Mouse (Mus musculus) intestine, embryonic 16.5 days (tissue): Measurements from ENCODE around the gene Slc25a40. TPM values are rescaled to one million over a fixed set of nuclear protein-coding genes. Genes with fewer than 3 reads are reported as not detected.

Source experiments
- ATAC-seq: fragments of 200-750 bp; cut with Nextera tagmentation; 2 replicates; pipeline ENCODE4 v1.8.0; 2017; ENCODE audit warnings: moderate TSS enrichment, moderate library complexity
- H3K27ac ChIP-seq: fragments of 300-500 bp; sonication (generic); 2 replicates; pipeline ENCODE4 v1.5.1; 2014; ENCODE audit warnings: mild to moderate bottlenecking, low read length
- H3K27me3 ChIP-seq: fragments of 300-500 bp; sonication (generic); replicated peaks from 2 replicates; pipeline ENCODE4 v1.6.1; 2014; ENCODE audit warnings: low read length, control low read depth, mixed read lengths; ENCODE audit not compliant: control insufficient read depth, insufficient read depth
- H3K36me3 ChIP-seq: fragments of 300-500 bp; sonication (generic); 2 replicates; pipeline ENCODE4 v1.6.1; 2014; ENCODE audit warnings: low read length, control low read depth; ENCODE audit not compliant: control insufficient read depth, insufficient read depth
- H3K4me1 ChIP-seq: fragments of 300-500 bp; sonication (generic); 2 replicates; pipeline ENCODE4 v1.6.1; 2014; ENCODE audit warnings: low read length, control low read depth, mixed read lengths; ENCODE audit not compliant: control insufficient read depth, insufficient read depth
- H3K4me2 ChIP-seq: fragments of 300-500 bp; sonication (generic); 2 replicates; pipeline ENCODE4 v1.6.1; 2014; ENCODE audit warnings: low read depth, low read length, control low read depth
- H3K4me3 ChIP-seq: fragments of 300-500 bp; sonication (generic); 2 replicates; pipeline ENCODE4 v1.5.1; 2014; ENCODE audit warnings: mild to moderate bottlenecking, low read length
- H3K9ac ChIP-seq: fragments of 300-500 bp; sonication (generic); 2 replicates; pipeline ENCODE4 v1.6.1; 2014; ENCODE audit warnings: low read depth, low read length
- H3K9me3 ChIP-seq: fragments of 300-500 bp; sonication (generic); 2 replicates; pipeline ENCODE4 v1.6.1; 2016; ENCODE audit warnings: low read length, control low read depth; ENCODE audit not compliant: control insufficient read depth
- WGBS: fragments of 180-500 bp; shearing (Covaris S2); extraction: QIAGEN DNeasy Blood & Tissue Kit; methylation state at CpG from one replicate; pipeline ENCODE4 v1.1.7; 2014; 5-methylcytosine and 5-hydroxymethylcytosine counted together
- polyA plus RNA-seq: library from polyadenylated mRNA; unstranded; fragments of >200 nt; fragmentation: Nextera tagmentation; extraction: Ambion mirVana; gene quantifications from 2 replicates; pipeline ENCODE4 v1.2.1, GENCODE M21; 2015

The Slc25a40 gene
- polyA plus RNA-seq: 8.2 and 8.4 TPM in 2 replicates

DNA sequence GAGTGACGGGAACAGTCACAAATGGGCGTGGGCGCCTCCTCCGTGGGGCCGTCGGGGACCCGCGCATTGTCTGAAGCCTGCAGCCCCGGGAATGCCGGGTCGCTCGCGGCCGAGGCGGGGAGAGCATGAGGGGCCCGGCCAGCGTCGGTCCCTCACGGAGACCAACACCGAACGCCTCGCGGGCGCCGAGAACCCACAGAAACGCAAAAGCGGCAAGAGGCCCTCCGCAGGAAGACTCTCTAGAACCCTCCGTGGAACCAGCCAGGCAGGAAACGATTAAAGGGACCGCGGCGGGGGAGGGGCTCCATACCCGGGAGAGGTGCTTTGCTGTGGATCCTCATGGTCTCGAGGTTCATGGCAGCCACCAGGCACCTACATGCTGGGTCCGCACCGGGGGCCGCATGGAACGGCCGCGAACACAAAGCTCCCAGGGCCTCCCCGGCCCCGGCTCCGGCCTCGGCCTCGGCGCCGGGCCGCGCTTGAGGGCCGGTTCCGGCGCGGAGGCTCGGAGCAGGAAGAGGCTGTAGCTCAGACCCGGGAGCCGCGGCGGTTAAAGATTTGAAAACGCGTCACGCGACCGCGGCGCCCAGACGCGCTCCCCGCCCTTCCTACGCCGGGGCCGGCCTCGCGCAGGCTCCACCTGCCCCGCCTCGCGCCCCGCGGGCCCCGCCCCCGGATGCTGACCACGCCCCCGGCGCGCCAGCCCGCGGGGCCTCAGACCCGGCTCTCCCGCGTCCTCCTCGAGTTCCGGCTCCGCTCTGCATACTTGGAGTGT lies at the start of gene Slc25a40, which contains the start of gene Dbf4:
Gene Slc25a40 (plus strand): TSS at position 694 of the 775 bp plus-strand sequence.
Gene Dbf4 (minus strand): TSS at position 560 of the 775 bp plus-strand sequence.
- no peaks in the 10 kb centered on the region for H3K36me3 ChIP-seq
- H3K4me2 ChIP-seq: peak within 1 kb of the TSS; percentile 73
- peaks cover 6% of the 10 kb centered on the region for H3K4me1 ChIP-seq
- no peaks in the 10 kb centered on the region for H3K27me3 ChIP-seq
- H3K4me3 ChIP-seq: peak within 1 kb of the TSS; percentile 91
- WGBS: under 1% methylated on average over 92 of the region's 93 CpGs
- H3K27ac ChIP-seq: peak within 1 kb of the TSS; percentile 91
- peak; percentile 98 for ATAC-seq
- peak within 1 kb of the TSS; percentile 91 for H3K9ac ChIP-seq
- H3K9me3 ChIP-seq: no peaks in the 10 kb centered on the region

DNA sequence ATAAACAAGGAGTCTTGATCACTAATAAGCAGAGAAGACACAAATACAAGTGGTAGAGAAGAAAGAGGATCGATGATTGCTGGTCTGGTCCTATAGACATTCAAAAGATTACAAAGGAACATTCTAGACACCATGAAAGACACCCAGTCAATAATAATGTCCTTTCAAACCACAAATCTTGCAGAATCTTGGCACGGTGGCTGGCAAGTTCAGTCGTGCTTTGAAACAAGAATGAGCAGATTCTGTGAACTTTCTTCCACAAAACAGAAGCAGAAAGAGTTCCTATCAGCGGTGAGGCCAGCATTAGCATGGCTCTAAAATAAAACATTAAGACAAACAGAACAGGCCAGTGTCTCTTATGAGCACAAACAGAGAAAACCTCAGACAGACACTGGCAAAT lies 49.2 kb upstream of the Slc25a40 start:
- Histone ChIP-seq H3K27ac (no peak overlapping the region), H3K4me1 (no peaks in the 10 kb centered on the region), H3K9me3 (no peaks in the 10 kb centered on the region), H3K27me3 (peaks cover 4% of the 10 kb centered on the region; the same call in 1 of the 2 replicates), H3K36me3 (no peaks in the 10 kb centered on the region), H3K4me3 (no peak overlapping the region), H3K4me2 (no peak overlapping the region), H3K9ac (no peak overlapping the region)
- 79% methylated on average over 4 of the region's 4 CpGs for WGBS
- no peak for ATAC-seq

DNA sequence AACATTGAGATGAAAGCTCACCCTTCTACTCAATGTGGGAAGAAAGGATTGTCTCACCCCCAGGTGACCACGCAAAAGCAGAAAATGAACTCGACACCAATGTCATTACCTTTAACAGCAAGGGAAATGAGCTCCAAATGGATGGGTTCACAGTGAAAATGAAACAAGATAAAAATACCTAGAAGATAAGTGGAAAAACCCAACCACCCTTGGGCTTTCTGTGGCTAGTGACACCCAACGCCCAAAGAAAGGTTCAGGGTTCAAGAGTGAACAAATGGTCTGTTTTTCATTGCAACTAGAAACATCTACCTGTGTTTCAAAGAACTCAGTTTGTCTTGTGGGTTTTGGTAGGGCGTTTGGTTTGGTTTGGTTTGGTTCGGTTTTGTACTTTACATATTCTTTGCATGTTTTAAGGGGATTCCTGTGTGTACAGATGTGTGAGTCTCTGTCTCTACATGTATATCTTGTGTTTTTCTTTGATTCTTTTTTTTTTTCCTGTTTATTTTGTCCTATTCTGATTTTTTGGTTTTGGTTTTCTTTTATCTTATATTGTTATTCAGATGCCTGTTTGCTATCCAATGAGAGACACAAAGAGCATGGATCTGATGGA lies 48.2 kb upstream of the Slc25a40 start:
- no peaks in the 10 kb centered on the region for H3K36me3 ChIP-seq
- no peak for ATAC-seq
- no peaks in the 10 kb centered on the region for H3K9me3 ChIP-seq
- H3K27me3 ChIP-seq: no peaks in the 10 kb centered on the region
- H3K4me1 ChIP-seq: no peaks in the 10 kb centered on the region
- no peak overlapping the region for H3K9ac ChIP-seq
- WGBS: 80% methylated on average over 5 of the region's 5 CpGs
- no peak overlapping the region for H3K27ac ChIP-seq
- H3K4me3 ChIP-seq: no peak overlapping the region
- no peak overlapping the region for H3K4me2 ChIP-seq

DNA sequence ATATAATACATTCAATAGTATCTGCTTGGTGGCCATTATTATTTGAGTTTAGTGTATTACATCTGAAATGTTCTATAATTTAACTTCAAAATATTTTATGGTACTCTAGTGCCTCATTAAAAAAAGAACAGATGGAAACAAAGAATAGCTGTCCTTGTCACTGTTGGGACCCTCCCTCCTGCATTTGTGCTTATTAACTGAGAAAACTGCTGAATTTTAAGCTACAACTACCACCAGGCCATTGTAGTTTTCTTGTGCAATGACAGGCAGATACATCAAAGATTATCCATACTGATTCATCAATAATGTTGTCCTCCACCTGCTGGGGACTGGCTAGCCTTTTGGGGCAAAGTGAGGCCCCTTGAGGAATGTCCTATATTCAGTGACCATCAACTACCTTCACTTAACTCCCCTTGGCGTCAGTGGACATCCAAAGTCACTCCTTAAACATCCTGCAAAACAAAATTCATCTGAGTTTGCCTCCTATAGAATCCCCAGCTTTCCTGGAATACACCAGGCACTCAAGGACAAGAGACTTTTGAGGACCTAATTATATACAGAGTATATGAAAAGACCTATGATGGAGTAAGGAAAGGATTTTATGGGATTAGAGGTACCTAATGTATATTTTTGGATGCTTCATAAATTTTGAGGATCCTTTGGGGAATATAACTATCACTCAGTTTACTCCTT lies 28.6 kb upstream of the Slc25a40 start:
- Histone ChIP-seq H3K9me3 (no peaks in the 10 kb centered on the region), H3K4me1 (no peaks in the 10 kb centered on the region), H3K36me3 (peaks cover 7% of the 10 kb centered on the region), H3K4me3 (no peak overlapping the region), H3K4me2 (no peak overlapping the region), H3K9ac (no peak overlapping the region), H3K27me3 (no peaks in the 10 kb centered on the region), H3K27ac (no peak overlapping the region)
- no peak for ATAC-seq
- 69% methylated on average over 1 of the region's 1 CpGs for WGBS

DNA sequence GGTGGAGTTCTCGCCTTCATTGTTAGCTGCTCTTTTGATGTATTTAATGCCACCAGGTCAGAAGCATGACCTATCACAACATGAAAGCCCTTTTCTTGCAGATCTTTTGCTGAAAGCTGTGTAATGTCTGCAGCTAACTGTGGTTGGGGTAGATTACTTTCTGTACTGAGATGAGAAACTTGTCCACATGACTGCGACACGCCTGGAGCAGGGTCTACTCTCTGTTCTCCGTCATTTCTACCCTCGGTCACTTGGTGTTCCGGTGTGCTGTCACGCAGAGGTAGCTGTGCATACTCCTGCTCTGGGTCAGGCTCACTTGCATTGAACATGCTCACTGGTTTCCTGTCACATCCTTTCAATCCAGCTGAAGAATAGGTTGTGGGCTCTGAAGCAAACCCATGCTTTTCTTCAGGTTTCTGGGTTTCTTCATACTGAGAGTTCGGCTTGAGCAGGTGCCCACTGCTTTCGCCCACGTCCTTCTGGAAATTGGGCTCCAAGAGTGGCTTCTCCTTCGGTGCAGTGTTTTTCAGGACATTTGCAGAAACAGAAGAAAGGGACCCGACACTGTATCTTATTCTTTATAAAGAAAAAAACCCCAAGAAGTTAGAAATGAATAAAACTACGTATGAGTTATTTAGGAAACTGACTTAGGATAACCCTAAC lies 24.9 kb upstream of the Slc25a40 start:
- no peaks in the 10 kb centered on the region for H3K27me3 ChIP-seq
- H3K9ac ChIP-seq: no peak overlapping the region
- 94% methylated on average over 13 of the region's 13 CpGs for WGBS
- no peak overlapping the region for H3K4me2 ChIP-seq
- H3K4me3 ChIP-seq: no peak overlapping the region
- no peak overlapping the region for H3K27ac ChIP-seq
- H3K36me3 ChIP-seq: peaks cover 7% of the 10 kb centered on the region
- H3K9me3 ChIP-seq: no peaks in the 10 kb centered on the region
- H3K4me1 ChIP-seq: no peaks in the 10 kb centered on the region
- ATAC-seq: no peak

DNA sequence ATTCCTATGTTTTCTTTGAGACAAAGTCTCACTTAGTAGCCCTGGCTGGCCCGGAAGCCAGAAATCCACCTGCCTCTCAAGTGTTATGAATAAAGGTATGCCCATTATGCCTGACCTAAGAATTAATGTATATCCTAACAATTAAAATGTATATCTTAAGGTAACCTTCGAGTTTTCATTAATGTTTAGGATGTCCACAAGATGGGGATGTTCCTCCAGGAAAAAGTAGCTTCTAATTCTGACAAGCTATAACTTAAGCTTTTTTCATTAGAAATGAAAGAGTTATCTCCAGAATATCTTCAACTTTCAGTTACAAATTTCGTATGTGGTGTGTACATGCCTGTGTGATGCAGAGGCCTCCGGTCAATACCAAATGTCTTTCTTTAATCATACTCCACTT lies 13.9 kb upstream of the Slc25a40 start:
- no peak overlapping the region for H3K4me2 ChIP-seq
- H3K4me1 ChIP-seq: no peaks in the 10 kb centered on the region
- no peak overlapping the region for H3K4me3 ChIP-seq
- H3K36me3 ChIP-seq: no peaks in the 10 kb centered on the region; the same call in 1 of the 2 replicates
- H3K9ac ChIP-seq: no peak overlapping the region
- no peak overlapping the region for H3K27ac ChIP-seq
- ATAC-seq: no peak
- H3K27me3 ChIP-seq: no peaks in the 10 kb centered on the region
- H3K9me3 ChIP-seq: no peaks in the 10 kb centered on the region
- WGBS: 86% methylated on average over 4 of the region's 4 CpGs

DNA sequence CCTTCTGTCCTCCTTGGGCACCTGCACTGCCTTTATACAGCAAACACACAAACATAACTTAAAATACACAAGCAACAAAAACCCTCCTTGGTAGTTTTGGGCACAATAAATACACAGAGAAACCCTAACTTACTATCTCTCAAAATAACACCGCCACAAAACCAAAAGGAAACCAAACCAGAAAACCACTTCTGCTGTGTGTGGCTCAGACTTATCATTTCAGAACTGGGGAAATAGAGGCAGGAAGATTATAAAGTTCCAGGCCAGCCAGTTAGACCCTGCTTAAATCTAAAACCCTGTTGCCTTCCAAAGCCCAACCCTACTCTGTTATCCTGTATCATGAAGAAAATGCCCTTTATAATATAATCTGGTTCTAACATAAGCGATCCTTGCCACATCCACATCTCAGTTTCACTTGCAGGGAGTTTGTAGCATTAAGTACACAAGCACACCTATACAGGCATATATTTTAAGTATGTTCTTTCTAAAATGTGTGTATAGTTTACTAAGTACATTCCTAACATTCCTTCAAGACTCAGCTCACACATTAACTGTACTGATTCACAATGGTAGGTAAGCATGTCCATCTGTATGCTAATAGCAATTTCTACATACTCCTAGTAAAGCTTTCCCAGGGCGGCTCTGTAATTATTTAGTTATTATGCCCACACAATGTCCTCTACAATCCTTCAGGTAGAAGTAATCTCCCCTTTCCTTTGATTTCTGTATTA lies 5.8 kb upstream of the Slc25a40 start:
- Histone ChIP-seq H3K27me3 (no peaks in the 10 kb centered on the region), H3K9ac (no peak overlapping the region), H3K4me2 (no peak overlapping the region), H3K4me1 (no peaks in the 10 kb centered on the region), H3K4me3 (no peak overlapping the region), H3K36me3 (no peaks in the 10 kb centered on the region), H3K27ac (no peak overlapping the region), H3K9me3 (no peaks in the 10 kb centered on the region)
- 89% methylated on average over 3 of the region's 3 CpGs for WGBS
- no peak for ATAC-seq

DNA sequence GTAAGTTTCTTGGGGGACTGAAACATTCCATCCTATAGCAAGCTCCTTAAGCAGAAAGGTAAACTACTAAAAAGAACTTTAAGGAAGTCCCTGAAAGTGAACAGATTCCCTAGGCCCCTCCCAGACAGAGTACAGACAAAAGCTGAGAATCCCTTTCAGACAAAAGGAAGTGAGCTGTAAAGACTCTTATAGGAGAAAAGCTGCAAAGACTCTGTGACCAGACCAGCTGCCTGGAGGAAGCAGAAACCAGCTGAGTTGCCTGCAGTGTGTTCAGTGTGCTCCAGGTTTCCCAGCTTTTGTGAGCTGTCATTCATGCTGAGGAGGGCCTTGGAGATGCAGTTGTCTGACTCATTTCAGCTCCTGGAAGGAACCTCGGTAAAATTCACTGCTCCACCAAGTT lies 5.2 kb upstream of the Slc25a40 start:
- no peak overlapping the region for H3K9ac ChIP-seq
- WGBS: 54% methylated on average over 1 of the region's 1 CpGs
- ATAC-seq: no peak
- H3K36me3 ChIP-seq: no peaks in the 10 kb centered on the region
- no peaks in the 10 kb centered on the region for H3K27me3 ChIP-seq
- no peak overlapping the region for H3K27ac ChIP-seq
- no peaks in the 10 kb centered on the region for H3K4me1 ChIP-seq
- no peak overlapping the region for H3K4me3 ChIP-seq
- H3K4me2 ChIP-seq: no peak overlapping the region
- no peaks in the 10 kb centered on the region for H3K9me3 ChIP-seq
